Mouse (Mus musculus) cerebellum, postnatal 25 days (tissue): ENCODE measurements around the gene Pkd1.

Experiments used
- DNase-seq, 2 experiments: peaks; one replicate each; pipeline ENCODE4 v3.0.0; 2021; ENCODE audit warnings: mixed read lengths in 2 of 2

The Pkd1 gene

DNA sequence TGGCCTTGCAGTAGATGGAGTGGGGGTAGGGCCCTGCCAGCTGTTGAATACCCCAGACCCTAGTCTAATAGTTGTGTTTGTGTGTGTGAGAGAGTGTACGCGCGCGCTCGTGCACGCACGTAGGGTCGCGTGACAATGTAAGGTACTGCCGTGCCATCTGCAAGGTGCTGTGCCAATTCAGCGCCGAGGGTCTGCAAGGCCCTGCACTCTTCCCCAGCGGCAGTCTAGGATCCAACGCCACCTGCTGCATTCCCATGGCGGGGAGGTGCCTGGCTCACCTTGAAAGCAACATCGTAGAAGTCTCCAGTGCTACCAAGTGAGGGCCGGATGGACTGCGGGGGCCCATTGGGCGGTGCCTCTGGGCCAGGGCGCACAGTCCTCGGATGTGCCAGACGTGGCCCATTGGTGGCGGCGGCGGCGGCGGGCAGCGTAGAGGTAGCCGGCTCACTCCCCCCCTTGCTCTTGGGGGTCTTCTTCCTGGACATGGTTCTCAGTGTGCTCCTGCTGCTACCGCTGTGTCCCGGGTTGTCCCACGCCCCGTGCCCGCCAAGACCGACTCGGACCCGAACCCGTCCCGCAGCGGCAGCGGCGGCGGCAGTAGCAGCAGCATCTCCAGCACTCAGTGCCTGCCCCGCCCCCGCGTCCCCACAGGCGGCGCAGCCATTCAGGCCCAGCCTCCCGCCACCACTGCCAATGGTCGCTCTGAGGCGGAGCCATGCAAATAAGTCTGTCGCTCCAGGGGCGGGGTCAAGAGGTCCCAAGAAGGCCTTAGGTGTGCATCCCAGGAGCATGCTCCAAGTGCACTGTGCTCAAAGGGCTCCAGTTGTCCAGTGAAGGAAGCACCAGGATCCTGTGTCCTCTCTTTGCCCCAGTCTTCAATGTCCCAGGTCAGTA lies 16.3 kb upstream of the Pkd1 start:
- DNase-seq: peak; percentile 89 to 95

DNA sequence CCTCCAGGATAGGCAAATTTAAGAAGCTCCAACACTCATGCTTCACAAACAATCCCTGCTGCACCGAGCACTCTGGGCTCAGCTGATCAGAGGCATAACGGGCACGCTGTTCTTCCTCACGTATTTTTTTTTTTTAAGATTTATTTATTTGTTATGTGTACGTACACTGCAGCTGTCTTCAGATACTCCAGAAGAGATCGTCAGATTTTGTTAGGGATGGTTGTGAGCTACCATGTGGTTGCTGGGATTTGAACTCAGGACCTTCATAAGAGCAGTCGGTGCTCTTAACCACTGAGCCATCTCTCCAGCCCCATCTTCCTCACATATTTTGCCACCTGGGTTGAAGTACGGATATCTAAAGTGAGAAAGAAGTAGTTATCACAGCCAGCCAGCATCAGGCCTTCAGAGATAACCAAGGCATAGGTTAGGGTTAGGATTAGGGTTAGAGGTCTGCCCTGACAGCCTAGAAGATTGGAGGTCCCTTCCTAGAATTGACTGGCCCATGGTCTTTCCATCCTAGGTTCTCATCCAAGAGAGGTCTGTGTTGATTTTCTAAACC lies 15.4 kb upstream of the Pkd1 start, which contains the start of gene Rab26:
Gene Rab26 (minus strand): TSS at position 51 of the 559 bp plus-strand sequence.
- no peak for DNase-seq

DNA sequence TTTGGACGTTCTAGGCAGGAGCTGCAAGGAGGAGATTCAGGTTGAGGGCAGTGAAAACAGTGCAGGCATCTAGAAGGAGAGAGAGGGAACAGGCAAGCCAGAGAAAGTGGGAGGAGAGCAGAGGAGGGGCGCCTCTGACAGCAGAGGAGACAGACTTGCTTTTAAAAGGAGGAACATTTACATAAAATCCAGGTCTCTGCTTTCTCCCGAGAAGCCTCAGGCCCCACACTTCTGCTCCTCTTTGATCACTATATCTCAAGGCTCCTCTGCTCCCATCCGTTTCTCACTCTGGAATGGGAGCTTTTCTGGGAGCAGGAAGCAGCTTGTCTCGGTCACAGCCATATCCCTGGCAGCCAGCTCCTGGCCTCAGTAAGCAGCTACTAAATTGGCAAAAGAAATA lies 14.3 kb upstream of the Pkd1 start:
- DNase-seq: no peak

DNA sequence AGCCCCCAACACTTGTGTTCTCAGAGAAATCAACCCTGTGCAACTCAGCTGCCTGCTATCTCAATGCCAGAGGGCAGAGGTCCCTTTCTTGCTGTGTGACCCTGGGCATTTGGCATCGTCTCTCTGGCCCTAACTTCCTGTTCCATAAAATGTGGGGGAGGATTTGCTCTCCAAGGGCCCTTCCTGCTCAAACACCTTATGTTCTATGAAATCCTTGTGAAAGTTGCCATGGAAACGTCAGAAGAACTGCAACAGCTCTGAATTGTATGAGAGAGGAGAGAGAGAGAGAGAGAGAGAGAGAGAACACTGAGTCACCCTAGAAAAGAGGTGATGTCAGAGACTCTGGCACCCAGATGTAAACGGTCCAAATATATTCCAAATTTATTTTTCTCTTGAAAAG lies 12.1 kb upstream of the Pkd1 start:
- no peak for DNase-seq

DNA sequence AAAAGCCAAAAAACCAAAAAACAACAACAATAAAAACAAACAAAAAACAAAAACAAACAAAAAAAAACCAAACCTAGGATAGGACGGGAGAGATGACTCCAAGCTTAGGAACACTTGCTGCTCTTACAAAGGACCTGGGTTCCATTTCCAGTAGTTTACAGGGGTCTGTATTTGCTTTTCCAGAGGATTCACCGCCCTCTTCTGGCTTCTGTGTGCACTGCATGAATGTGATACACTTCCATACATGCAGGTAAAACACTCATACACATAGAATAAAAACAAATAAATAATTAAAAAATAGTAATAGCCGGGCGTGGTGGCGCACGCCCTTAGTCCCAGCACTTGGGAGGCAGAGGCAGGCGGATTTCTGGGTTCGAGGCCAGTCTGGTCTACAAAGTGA lies 10.7 kb upstream of the Pkd1 start:
- DNase-seq: peak; percentile 65 to 80

DNA sequence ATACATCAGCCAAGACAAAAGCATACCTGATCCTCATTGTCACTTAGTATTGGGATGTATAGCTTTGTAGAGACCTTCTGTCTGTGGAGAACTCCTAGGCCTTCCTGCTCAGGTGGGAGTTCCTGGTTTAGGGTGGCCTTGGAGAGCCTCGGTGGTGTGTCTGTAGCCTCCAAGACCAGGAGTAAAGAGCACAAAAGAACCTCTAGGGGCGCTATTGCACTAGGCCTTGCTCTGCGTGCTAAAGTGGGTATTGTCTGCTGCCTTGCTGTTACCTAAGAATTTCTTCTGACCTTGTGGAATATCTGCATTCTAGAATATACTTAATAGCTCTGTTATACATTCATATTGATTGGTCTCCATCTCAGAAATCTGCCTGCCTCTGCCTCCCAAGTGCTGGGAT lies 9.3 kb upstream of the Pkd1 start:
- peak; percentile 49 to 69 for DNase-seq

DNA sequence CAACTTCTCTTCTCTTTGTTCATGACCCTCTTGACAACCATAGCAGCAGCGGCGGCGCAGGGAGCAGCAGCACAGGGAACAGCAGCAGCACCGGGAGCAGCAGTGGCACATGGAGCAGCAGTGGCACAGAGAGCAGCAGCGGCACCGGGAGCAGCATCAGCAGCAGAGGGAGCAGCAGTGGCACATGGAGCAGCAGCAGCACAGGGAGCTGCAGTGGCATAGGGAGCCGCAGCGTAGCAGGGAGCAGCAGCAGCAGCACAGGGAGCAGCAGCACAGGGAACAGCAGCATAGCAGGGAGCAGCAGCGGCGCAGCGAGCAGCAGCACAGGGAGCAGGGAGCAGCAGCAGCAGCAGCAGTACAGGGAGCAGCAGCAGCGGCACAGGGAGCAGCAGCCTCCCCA lies 5.0 kb upstream of the Pkd1 start:
- DNase-seq: no peak

DNA sequence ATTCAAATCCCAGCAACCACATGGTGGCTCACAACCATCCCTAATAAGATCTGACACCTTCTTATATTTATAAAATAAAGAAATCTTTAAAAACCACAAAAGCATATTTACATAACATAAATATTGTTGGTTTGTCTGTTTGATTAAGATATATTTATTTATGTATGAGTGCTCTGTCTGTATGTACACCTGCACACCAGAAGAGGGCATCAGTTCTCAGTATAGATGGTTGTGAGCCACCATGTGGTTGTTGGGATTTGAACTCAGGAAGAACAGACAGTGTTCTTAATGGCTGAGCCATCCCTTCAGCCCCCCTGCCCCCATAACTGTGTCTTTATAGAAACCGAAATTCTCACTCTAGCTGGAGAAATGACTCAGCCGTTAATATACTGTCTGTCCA lies 4.4 kb upstream of the Pkd1 start:
- DNase-seq: no peak

DNA sequence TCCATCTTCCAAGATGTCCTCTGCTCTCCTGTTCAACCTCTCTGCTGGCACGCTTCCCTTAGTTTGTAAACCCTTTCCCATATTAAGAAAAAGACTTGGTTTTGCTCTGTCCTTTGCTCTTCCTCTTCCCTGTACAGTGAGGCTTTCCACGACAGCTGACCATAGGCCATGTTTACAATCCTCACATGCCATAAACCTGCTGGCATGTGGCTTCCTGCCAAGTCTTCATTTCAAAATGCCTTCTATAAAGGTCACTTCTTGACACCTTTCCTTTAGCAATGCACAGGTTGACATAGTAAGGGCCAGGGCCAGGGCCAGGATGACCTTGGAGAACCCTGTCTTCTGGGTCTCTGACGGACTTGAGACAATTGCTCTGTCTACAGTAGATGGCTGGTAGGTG lies 3.4 kb upstream of the Pkd1 start:
- no peak for DNase-seq

DNA sequence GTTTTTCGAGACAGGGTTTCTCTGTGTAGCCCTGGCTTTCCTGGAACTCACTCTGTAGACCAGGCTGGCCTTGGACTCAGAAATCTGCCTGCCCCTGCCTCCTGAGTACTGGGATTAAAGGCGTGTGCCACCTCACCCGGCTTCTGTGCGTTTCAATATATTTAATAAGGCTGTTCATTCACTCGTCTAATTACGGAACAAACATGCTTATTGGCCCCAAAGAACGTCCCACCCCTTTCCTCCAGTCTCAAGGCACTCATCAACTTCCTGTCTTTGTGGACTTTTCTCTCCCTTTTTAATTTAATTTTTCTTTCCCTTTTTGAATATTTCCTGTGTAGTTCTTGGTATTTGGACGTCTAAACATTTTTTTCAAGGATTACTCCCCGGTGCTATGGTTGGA lies 1.2 kb upstream of the Pkd1 start:
- no peak for DNase-seq

DNA sequence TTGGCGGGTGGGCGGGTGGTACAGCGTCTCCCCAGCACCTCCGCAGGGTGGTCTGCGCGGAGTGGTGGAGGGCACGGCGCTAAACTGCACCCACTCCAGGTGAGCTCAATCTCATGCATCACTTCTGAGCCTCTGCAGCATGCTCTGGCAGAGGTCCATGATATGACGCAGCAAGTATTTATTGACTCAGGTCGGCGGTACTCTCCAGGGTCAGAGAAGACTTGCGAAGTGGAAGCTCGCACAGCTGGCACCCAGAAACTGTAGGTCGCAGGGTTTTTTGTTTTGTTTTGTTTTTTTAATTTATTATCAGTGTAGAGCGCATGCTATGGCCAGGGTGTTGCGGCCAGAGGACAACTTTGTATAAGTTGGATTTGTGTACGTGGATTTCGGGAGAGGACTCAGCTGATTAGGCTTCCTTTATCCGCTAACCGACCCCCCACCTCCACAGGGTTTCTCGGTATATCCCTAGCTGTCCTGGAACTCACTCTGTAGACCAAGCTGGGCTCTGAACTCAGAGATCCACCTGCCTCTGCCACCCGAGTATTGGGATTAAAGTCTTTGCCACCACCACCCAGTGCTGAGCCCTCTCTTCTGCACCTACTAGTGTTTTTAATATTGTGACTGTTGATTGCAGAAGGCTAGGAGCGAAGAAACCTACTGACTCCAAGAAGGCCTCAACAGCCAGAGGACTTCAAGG lies 565 bp upstream of the Pkd1 start:
- DNase-seq: peak; percentile 74 to 80

DNA sequence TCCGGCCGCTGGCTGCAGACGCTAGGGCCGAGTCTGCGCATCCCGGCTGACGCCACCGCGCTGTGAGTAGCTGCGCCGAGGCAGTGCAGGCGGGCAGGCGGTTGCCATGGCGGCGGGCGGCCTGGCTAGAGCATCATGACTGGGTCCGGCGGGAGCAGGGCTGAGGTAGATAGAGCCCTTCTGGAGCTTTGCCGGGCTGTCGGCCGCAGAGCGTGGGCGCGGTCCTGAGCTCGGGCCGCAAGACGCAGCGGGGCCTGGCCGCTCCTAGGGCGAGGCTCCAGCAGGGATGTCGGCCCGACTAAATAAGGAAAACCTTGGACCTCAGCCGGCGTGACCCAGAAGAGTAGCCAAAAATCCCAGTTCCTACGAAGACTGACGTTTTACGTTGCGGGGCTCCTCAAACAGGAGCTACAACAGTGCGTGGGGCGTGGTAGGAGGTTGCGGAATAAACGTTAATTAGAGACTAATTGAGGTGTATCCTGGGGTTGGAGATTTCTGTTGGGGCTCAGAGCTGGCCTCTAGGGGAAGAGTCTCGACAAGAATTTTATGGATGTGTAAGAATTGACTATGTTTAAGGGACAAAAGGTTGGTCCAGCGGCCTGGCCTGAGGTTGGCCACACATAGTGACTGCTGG lies 899 bp downstream of the Pkd1 start:
- DNase-seq: peak; percentile 88

DNA sequence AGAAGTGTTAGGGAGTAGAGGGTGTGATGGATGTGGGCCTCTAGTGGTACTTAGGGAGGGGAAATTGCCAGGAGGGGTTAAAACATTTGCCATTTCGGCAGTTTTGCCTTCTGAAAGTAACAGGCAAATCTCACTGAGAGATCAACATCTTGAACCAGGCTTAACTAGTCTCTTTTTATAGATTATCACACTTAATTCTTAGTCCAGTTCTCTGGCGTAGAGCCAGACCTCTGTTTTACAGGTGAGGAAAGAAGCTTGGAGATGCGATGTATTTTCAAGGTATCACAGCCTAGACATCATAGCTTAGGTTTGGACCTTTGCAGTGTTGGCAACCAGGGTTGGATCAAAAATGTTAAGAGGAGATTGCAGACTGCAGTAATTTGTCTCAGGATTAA lies 1.4 kb downstream of the Pkd1 start:
- DNase-seq: peak in 1 of 2 experiments; percentile 30

DNA sequence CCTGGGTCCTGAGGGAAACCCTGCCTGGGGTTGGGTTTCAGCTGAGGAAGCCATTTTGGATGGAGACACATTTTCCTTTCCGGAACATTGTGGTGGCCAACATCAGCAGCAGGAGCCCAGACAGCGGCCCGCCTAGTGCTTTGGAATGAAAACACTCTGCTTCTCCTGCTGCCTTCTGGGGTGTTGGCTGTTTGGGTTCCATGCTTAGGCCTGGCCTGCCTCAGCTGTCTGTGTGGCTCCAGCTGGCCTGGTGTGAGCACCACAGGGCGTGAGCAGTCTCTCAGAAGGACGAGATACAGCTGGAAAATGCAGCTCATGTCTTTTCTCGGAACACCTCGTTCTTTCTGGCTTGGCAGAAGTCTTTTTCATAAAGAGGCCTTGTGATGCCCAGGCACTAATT lies 7.5 kb downstream of the Pkd1 start:
- DNase-seq: peak in 1 of 2 experiments; percentile 18

DNA sequence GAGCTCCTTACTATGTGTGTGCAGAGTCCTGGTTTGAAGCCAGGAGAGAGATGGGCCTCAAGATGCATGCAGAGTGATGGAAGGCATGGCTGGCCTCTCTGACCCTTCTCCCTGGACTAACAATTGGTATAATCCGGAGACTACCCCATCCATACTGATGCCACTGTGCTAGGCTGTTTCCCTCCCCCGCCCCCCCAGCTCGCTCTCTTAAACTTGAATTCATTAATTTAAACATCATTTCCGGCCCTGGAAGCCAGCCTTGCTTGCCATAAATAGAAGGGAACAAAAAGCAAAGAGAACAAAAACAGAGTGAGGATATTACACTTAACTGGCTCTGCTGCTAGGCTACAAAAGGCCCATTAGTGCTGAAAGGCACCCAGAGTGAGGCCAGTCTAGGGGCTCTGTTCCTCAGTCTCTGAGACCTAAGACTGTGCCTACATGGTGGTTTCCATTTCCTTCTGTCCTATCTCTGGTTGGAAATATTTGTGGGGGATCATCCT lies 9.0 kb downstream of the Pkd1 start:
- DNase-seq: peak in 1 of 2 experiments; percentile 13

DNA sequence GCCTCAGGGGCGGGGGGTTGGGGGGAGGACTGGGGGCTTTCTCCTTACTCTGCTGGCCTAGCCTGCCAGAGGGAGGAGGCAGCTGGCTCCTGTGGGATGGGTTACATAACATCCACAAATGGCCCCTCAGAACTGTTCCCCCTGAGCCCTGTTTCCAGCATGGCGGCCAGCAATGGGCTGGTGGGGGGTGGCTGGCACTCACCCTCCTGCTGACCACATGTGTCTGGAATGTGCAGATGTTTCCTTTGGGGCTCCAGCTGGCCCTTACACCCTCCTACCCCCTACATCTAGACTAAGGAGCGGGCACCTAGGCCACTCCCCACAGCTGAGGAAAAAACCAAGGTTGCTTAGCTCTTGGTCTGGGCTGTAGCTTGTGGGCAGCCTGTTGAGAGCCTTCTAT lies 9.5 kb downstream of the Pkd1 start:
- DNase-seq: peak in 1 of 2 experiments; percentile 29

DNA sequence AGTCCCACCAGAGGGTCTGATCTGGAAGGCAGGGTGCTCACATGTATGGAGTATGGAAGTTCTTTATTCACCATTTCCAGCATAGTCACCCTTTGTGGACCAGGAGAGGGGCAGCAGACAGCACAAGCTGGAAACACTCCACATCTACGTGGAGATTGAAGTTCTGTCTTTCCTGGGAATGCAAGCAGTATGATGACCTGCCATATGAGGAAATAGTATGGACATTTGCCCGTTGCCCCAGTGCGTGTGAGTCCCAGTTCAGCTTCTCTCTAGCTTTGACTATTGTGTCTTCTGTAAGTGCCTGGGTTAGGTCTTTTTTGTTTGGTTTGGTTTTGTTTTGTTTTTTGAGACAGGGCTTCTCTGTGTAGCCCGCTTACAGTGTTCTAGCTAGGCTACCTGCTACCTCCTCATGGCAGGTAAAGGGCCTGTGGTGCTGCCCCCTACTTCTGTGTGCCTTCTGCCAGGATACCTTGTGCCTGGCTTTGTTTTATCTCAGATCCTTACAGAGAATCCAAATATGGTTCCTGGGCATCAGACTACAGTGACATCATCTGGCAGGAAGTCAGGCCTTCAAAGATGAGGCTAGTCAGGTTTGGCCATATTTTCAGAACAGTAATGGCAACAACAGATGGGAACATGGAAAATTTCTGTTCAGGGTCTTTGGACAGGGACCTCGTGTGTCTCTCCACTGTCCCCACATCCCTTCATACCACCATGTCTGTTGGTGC lies 10.8 kb downstream of the Pkd1 start:
- peak; percentile 72 to 79 for DNase-seq

DNA sequence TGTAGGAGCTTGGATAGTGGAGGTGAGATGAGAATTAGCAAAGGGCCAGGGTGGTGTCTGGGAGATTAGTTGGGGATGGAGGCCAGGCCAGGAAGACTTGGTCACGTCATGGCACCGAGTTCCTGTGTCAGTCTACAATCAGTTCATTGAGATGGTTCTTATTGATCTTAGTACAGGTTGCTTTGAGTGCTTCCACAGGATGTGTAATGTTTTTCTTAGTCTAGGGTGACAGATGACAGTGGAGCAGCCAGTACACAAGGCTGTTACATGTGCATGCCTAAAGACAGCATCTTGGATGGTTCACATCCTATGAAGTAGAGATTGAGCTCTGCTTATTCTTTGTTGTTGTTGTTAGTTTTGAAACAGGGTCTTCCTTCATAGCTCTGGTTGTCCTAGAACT lies 12.0 kb downstream of the Pkd1 start:
- no peak for DNase-seq

DNA sequence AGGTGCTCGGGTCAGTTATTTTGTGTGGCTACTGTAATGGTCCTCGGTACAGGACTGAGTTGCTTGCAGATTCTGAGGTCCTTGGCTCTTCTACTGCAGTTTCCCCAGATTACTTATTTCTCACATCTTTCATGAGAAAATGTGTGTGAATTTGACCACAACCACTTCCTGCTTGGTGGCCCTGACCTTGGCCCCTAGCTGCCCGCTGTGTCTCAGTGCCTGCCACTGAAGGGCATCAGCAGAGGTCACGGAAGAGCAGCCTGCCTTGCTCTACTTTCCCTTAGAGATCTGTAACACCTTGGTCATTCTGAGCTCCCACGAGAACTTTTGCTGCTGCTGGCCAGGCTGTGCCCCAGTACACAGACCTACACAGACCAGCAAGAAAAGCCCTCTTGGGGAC lies 14.0 kb downstream of the Pkd1 start:
- no peak for DNase-seq

DNA sequence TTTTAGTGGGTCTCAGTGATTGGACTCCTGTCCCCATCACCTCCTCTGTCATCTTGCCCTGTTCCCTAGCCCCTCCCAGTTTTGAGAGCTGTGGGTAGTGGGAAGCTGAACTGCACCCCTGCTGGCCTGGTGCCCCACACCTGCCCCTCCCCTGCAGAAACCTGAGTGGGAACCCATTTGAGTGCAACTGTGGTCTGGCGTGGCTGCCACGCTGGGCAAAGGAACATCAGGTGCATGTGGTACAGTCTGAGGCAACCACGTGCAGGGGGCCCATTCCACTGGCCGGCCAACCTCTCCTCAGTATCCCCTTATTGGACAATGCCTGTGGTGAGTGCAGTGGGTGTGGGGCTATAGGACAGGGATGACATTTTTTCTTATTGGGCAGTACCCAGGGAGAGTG lies 14.8 kb downstream of the Pkd1 start:
- DNase-seq: peak in 1 of 2 experiments; percentile 11

DNA sequence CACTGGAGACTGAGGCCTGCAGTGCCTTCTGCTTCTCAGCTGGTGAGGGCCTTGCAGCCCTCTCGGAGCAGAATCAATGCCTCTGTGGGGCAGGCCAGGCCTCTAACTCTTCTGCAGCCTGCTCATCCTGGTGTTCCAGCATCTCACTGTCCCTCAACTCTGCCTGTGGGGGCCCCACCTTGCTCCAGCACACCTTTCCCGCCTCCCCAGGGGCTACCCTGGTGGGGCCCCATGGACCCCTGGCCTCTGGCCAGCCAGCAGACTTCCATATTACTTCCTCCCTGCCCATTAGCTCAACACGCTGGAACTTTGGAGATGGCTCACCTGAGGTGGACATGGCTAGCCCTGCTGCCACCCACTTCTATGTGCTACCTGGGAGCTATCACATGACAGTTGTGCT lies 15.5 kb downstream of the Pkd1 start:
- peak in 1 of 2 experiments; percentile 20 for DNase-seq

DNA sequence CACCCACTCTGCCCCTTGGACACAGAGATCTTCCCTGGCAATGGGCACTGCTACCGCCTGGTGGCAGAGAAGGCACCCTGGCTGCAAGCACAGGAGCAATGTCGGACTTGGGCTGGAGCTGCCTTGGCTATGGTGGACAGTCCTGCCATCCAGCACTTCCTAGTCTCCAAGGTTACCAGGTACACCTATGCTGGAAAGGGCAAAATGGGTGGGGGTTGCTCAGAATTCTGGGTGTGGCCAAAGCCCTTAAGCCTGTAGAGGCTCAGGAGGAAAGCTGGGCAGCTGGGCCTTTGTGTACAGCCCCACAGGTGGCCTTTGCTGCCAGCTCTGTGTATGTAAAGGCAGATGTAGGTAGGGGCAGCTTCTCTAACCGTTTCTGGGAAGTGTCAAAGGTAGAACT lies 16.2 kb downstream of the Pkd1 start:
- peak in 1 of 2 experiments; percentile 11 for DNase-seq
